Mouse (Mus musculus): ENCODE measurements at regions not wholly inside any gene's neighbourhood (a gene's known extent, or its start where the extent isn't known, plus 50 kb on each side); places are given as distances from the start of the nearest gene placed in this dataset.
A peak's percentile ranks its signal among the peaks of the same experiment; 100 is the strongest.

- no peak overlapping the region for H3K4me3 ChIP-seq (ENCODE audit: control insufficient read depth, low read depth, low read length)
Measured at GRCm38 (mm10) chr6:81660478-81661395, 262.7 kb upstream of the Gcfc2 start.

GRCm38 (mm10) chr6:81668944-81669343 lies 254.5 kb upstream of the Gcfc2 start:
- no peak overlapping the region for H3K4me3 ChIP-seq (ENCODE audit: control insufficient read depth, low read depth, low read length)

More at GRCm38 (mm10) chr6:81660478-81661395, 262.7 kb upstream of the Gcfc2 start:
- Histone ChIP-seq H3K27me3 (ENCODE audit: control insufficient read depth, insufficient read depth, low read length) (no peaks in the 10 kb centered on the region), H3K4me1 (ENCODE audit: control insufficient read depth, insufficient read depth, low read length) (no peaks in the 10 kb centered on the region), H3K27ac (ENCODE audit: control insufficient read depth, insufficient read depth, low read depth, low read length) (peak overlapping the region; percentile 80), H3K36me3 (ENCODE audit: control insufficient read depth, insufficient read depth, low read length) (no peaks in the 10 kb centered on the region)
- TF ChIP-seq POLR2A (IDR thresholded peaks at IDR 0.05; ENCODE audit: control insufficient read depth, low read depth, low read length) (no peak), CTCF (IDR thresholded peaks at IDR 0.05; ENCODE audit: control insufficient read depth, insufficient read depth, insufficient replicate concordance, low read depth, low read length) (no peak)

GRCm38 (mm10) chr6:81673316-81673715 lies 250.2 kb upstream of the Gcfc2 start:
- Histone ChIP-seq H3K4me3 (ENCODE audit: control insufficient read depth, low read depth, low read length) (no peak overlapping the region), H3K27me3 (ENCODE audit: control insufficient read depth, insufficient read depth, low read length) (no peaks in the 10 kb centered on the region), H3K27ac (ENCODE audit: control insufficient read depth, insufficient read depth, low read depth, low read length) (no peak overlapping the region), H3K36me3 (ENCODE audit: control insufficient read depth, insufficient read depth, low read length) (no peaks in the 10 kb centered on the region), H3K4me1 (ENCODE audit: control insufficient read depth, insufficient read depth, low read length) (no peaks in the 10 kb centered on the region)
- TF ChIP-seq POLR2A (IDR thresholded peaks at IDR 0.05; ENCODE audit: control insufficient read depth, low read depth, low read length) (no peak), CTCF (IDR thresholded peaks at IDR 0.05; ENCODE audit: control insufficient read depth, insufficient read depth, insufficient replicate concordance, low read depth, low read length) (no peak)

More at GRCm38 (mm10) chr6:81668944-81669343, 254.5 kb upstream of the Gcfc2 start:
- no peaks in the 10 kb centered on the region for H3K27me3 ChIP-seq (ENCODE audit: control insufficient read depth, insufficient read depth, low read length)
- TF ChIP-seq POLR2A (IDR thresholded peaks at IDR 0.05; ENCODE audit: control insufficient read depth, low read depth, low read length) (no peak), CTCF (IDR thresholded peaks at IDR 0.05; ENCODE audit: control insufficient read depth, insufficient read depth, insufficient replicate concordance, low read depth, low read length) (no peak)
- no peak overlapping the region for H3K27ac ChIP-seq (ENCODE audit: control insufficient read depth, insufficient read depth, low read depth, low read length)
- H3K36me3 ChIP-seq (ENCODE audit: control insufficient read depth, insufficient read depth, low read length), result no peaks in the 10 kb centered on the region
- H3K4me1 ChIP-seq (ENCODE audit: control insufficient read depth, insufficient read depth, low read length), result no peaks in the 10 kb centered on the region

GRCm38 (mm10) chr6:81697284-81697683 lies 226.2 kb upstream of the Gcfc2 start:
- Histone ChIP-seq H3K36me3 (ENCODE audit: control insufficient read depth, insufficient read depth, low read length) (no peaks in the 10 kb centered on the region), H3K27me3 (ENCODE audit: control insufficient read depth, insufficient read depth, low read length) (no peaks in the 10 kb centered on the region), H3K27ac (ENCODE audit: control insufficient read depth, insufficient read depth, low read depth, low read length) (no peak overlapping the region), H3K4me1 (ENCODE audit: control insufficient read depth, insufficient read depth, low read length) (no peaks in the 10 kb centered on the region), H3K4me3 (ENCODE audit: control insufficient read depth, low read depth, low read length) (no peak overlapping the region)
- TF ChIP-seq CTCF (IDR thresholded peaks at IDR 0.05; ENCODE audit: control insufficient read depth, insufficient read depth, insufficient replicate concordance, low read depth, low read length), result no peak
- no peak for TF ChIP-seq POLR2A (IDR thresholded peaks at IDR 0.05; ENCODE audit: control insufficient read depth, low read depth, low read length)

GRCm38 (mm10) chr6:81698173-81698572 lies 225.3 kb upstream of the Gcfc2 start:
- Histone ChIP-seq H3K4me1 (ENCODE audit: control insufficient read depth, insufficient read depth, low read length) (no peaks in the 10 kb centered on the region), H3K4me3 (ENCODE audit: control insufficient read depth, low read depth, low read length) (no peak overlapping the region), H3K36me3 (ENCODE audit: control insufficient read depth, insufficient read depth, low read length) (no peaks in the 10 kb centered on the region), H3K27ac (ENCODE audit: control insufficient read depth, insufficient read depth, low read depth, low read length) (no peak overlapping the region), H3K27me3 (ENCODE audit: control insufficient read depth, insufficient read depth, low read length) (no peaks in the 10 kb centered on the region)
- TF ChIP-seq CTCF (IDR thresholded peaks at IDR 0.05; ENCODE audit: control insufficient read depth, insufficient read depth, insufficient replicate concordance, low read depth, low read length), result no peak

GRCm38 (mm10) chr6:81714867-81715266 lies 208.6 kb upstream of the Gcfc2 start:
- no peak overlapping the region for H3K4me3 ChIP-seq (ENCODE audit: control insufficient read depth, low read depth, low read length)

GRCm38 (mm10) chr6:81716371-81716770 lies 207.1 kb upstream of the Gcfc2 start:
- Histone ChIP-seq H3K27ac (ENCODE audit: control insufficient read depth, insufficient read depth, low read depth, low read length) (no peak overlapping the region), H3K4me3 (ENCODE audit: control insufficient read depth, low read depth, low read length) (no peak overlapping the region), H3K27me3 (ENCODE audit: control insufficient read depth, insufficient read depth, low read length) (no peaks in the 10 kb centered on the region), H3K36me3 (ENCODE audit: control insufficient read depth, insufficient read depth, low read length) (no peaks in the 10 kb centered on the region), H3K4me1 (ENCODE audit: control insufficient read depth, insufficient read depth, low read length) (no peaks in the 10 kb centered on the region)
- no peak for TF ChIP-seq CTCF (IDR thresholded peaks at IDR 0.05; ENCODE audit: control insufficient read depth, insufficient read depth, insufficient replicate concordance, low read depth, low read length)
- TF ChIP-seq POLR2A (IDR thresholded peaks at IDR 0.05; ENCODE audit: control insufficient read depth, low read depth, low read length), result no peak

More at GRCm38 (mm10) chr6:81714867-81715266, 208.6 kb upstream of the Gcfc2 start:
- no peaks in the 10 kb centered on the region for H3K36me3 ChIP-seq (ENCODE audit: control insufficient read depth, insufficient read depth, low read length)
- H3K27me3 ChIP-seq (ENCODE audit: control insufficient read depth, insufficient read depth, low read length), result no peaks in the 10 kb centered on the region
- no peak overlapping the region for H3K27ac ChIP-seq (ENCODE audit: control insufficient read depth, insufficient read depth, low read depth, low read length)
- TF ChIP-seq CTCF (IDR thresholded peaks at IDR 0.05; ENCODE audit: control insufficient read depth, insufficient read depth, insufficient replicate concordance, low read depth, low read length) (no peak), POLR2A (IDR thresholded peaks at IDR 0.05; ENCODE audit: control insufficient read depth, low read depth, low read length) (no peak)
- H3K4me1 ChIP-seq (ENCODE audit: control insufficient read depth, insufficient read depth, low read length), result no peaks in the 10 kb centered on the region

Measured in testis, adult 2 months (tissue).